Mouse (Mus musculus) ovary, postnatal 36 days (tissue): ENCODE measurements around the gene Snx20.
"Not testable (repeated sequence)": the region's sequence is repeated elsewhere in the genome, so short reads cannot be mapped to it uniquely, and the experiment has no call there.

ENCODE experiments used
- DNase-seq: peaks from one replicate; pipeline ENCODE4 v3.0.0; 2022; ENCODE audit warnings: low spot score, mixed read lengths

Snx20 gene

DNA sequence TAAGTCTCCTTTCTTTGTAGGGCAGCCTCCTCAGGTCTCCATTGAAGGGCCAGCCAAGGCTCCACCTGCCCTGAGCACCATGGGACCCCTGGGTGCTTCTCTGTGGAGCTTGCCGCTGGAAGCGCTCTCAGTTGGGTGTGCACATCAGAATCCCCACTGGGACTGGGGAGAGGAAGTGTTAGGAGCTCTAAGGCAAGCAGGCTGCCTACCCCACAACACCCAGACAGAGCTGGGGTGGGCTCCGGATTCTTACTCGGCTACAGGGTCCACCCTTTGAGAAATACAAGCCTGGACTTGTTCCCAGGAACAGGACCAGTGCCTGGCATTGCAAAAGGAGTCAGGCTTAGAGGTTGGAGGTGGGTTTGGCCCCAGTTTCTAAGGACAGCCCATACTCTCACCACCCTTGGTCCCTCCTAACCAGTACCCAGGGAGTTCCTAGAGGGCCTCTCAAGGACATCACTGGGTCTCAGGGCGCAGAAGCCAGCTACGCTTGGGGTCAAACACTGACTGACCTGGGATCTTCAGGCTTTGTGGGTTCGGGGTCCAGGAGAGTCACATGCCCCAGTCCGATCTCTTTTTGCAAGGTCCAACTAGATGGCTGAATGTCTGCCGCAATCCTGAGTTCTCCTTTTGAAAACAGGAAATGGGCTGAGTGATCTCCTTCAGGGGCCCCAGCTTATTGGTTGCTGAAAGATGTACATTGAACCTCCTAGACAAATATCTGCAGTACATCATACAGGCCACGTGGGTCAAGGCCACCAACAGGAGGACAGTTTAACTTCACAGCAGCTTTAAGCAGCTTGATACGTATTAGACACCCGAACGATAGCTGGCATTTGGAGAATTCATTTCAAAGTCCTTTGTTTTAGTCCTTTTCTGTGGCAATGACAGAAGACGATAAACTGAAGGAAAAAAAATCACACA is at the start of gene Snx20:
Gene Snx20, minus strand, starts transcription at position 655 of the 924 bp plus-strand sequence.
- DNase-seq, result no peak

DNA sequence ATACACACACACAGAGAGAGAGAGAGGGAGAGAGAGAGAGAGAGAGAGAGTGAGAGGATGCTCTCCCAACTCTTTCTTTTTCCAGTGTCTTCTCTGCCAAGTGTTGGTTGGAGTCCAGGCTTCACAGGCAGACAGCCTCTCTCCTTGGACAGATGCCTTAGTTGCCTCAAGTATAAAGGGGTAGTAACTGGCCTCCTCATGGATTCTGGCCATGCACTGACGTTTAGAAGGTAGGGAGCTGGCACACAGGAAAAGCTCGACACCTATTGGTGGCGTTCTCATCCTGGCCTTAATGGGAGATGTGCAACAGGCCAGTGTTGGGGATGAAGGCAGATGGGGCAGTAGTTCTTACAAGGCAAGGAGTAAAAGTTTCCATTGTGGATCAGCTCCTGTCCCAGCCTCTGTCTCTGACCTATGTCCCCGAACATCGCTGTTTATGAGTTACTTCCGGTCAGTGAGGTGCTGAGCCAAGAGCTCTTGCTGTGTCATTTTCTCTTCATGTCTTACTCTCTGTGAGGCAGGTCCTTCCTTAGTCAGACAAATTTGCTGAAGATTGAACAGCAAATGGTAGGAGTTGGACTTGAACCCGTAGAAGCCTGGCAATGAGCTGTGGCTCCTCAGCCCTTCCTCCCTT is 47.8 kb upstream of the Snx20 start:
- no peak for DNase-seq

DNA sequence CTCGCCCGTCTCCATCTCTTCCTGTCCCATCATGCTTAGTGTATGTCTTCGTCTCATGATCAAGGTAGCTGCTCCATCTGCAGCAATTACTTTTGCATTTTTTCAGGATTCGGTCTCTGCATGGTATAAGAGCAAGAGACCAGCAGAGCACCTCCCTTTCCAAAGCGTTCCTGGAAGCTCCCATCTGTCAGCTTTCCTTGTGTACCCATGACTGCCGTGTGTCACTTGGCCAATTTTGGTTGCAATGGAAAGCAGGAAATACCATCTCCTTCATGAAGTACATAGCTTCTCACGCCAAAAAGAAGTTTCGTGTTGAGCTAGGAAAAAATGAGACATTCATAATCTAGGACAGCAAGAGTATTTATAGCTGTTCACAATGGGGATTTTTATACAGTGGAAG is 45.1 kb upstream of the Snx20 start:
- no peak for DNase-seq

DNA sequence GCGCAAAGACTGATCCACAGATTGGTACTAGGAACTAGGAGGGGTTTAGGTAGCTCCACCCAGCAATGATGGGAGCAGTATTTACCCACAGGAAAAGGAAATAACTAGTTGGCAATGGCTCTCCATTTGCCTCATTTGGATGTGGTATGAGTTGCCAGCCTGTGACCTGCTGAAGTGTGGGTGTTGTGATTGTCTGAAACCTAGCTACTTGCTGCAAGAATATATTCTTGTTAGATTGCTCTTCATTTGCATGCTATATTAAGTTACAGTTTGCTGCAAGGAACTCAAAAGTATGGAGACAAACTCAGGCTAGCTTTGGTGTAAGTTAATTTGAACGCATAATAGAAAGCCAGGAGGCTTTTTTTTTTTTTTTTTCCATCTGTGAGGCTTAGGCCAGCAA is 44.6 kb upstream of the Snx20 start:
- DNase-seq, result no peak

DNA sequence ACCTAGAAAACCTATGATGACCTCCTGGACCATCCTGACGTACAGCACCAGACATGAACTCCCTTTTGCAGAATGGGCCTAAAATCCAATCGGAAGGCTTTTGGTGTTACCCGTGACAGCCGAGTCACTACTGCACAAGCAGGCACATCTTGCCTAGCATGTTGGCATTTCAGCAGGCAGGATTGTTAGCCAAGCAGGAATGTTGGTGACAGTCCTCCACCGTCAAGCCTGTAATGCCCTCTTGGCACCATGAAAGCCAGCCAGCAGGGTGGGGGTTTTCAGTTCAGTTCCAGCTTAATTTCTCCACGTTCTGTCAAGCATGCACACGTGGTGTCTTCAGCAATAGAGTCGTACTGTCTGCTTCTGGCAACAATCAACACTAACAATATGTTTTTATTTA is 41.1 kb upstream of the Snx20 start:
- DNase-seq, result no peak

DNA sequence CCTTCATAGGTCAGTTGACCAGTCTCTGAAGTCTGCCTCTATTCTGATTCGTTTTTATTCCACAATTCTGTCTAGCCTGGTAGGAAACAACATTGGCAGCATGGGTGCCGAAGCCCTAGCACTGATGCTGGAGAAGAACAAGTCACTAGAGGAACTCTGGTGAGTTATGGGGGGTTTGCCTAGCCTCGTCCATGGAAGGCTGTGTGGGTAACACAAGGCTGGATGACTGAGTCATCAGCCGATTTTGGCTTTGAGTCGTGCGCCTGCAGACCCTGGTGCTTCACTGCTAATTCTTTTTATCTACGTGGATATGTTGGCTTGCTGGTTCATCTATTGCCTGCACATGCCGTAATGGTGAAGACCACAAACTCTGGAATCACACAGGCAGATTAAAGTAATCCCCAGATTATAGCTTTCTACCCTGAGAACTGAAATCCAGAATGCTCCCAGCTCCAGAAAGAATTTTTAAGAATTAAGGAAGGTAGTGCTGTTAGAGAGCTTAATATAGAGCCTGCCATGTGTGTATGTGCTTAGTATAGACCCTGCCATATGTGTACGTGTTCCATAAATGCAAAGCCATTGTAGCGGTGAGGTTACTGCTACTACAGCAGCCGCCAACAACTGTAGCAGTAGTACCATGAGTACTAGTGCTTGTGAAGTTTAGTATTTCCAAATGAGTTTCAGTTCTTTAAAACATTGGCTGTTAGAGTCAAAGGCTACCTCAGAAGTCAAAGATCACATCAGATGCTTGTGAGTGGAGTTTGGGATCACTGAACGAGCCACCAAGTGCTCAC is 39.6 kb upstream of the Snx20 start:
- DNase-seq, result no peak

DNA sequence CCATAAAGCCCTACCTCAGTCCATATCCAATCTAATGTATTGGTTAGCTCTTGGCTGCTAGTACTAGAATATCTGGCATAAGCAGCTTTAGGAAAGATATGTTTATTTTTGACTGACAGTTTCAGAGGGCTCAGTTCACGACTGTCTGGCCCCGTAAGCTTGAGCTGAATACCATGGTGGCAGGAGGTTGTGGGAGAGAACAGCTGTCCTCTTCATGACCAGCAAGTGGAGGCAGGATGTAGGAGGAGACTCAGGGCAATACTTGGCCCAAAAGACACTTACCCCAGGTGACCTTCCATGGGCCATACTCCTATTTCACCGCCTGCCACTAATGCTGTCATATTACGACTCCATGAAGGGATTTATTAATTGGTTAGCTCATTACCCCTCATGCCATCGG is 37.9 kb upstream of the Snx20 start:
- DNase-seq, result no peak

DNA sequence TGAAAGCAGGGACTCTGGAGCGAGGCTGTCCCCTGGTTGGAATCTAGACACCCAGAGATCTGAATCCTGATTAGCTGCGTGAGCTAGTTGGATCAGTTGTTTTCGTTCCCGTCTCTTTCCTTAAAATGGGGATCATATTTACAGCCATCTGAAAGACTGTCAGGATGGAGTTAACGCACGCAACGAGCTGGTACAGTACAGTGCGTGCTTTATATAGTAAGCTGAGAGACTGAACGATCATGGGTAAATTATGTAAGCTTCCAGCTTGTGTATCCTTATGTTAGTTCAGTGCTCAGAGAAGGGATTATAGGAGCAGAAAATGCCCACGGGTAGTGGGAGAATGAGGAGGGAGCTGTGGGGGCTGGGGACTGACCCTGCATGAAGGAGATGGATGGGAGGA is 35.6 kb upstream of the Snx20 start:
- no peak for DNase-seq

DNA sequence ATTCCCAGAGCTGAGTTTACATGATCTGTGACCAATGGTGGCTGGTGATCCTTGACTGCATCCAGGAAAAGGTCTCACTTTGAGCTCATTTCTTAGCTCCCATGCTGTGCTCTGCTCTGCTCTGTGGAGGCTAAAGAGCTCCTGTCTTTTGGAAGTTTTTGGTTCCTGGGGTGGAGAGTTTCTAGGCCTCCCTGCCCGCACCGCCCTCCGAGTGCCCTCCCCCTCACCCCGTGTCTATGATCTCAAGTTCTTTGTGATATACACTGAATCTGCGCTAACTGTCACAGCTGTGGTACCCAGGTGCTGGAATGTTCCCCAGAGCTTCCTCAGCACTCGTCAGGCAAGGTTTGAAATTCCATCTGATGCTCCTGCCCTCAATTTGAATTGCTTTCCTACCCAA is 34.9 kb upstream of the Snx20 start:
- no peak for DNase-seq

DNA sequence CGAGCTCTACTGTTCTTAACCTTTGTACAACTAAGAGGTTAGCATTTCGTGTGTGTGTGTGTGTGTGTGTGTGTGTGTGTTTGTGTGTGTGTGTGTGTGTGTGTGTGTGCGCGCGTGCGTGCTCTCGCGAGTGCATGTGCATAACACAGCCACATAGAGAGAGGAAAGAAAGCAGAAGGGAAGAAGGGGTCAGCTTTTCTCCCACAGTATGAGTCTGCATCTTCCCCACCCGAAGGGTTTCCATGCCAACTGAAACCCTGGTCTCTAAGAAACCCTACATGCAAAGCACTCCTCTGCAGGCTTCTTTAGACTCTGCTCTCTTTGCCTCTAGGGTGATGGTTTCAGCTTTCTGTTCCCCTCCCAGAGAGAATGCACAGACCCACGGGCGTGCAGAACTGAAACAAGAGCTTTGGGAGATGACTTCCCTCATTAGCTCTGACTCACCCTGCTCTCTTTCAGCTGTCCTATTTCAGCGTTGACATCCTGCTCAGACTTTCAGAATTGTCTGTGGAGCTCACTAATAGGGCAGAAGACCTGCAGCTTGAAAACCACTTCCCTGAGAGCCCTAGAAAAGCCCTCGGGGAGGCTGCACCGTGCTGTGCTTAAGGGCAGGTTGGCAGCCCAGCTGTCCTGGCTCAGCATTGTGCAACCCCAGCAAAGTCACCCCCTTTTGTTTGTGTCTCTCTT is 32.6 kb upstream of the Snx20 start:
- no peak for DNase-seq

DNA sequence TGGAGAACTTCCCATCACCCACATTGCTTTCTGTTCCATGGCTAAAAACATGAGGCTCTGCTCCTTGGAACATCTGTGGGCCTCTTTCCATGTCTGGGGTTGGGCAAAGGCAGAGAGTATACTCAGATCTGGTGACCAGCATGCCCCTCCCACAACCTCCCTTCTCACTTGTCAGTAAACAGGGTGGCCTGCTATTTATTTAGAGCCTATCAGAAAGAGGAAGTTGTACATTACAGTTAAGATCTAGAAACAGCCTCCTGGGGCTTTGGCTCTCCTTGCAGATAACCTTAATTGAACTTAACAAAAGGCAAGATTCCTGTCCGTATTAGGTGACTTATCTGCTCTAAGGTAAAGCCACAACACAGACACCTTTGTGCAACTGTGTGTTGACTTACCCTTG is 30.5 kb upstream of the Snx20 start:
- DNase-seq, result no peak

DNA sequence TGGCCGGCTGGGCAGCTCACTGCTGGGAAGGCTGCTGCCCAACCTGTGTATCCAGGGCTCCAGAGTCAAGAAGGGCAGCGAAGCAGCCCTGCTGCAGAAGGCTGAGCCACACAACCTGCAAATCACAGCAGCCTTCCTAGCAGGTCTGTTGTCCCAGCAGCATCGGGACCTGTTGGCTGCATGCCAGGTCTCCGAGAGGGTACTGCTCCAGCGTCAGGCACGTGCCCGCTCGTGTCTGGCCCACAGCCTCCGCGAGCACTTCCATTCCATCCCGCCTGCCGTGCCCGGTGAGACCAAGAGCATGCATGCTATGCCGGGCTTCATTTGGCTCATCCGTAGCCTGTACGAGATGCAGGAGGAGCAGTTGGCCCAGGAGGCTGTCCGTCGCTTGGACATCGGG is 29.0 kb upstream of the Snx20 start:
- no peak for DNase-seq

DNA sequence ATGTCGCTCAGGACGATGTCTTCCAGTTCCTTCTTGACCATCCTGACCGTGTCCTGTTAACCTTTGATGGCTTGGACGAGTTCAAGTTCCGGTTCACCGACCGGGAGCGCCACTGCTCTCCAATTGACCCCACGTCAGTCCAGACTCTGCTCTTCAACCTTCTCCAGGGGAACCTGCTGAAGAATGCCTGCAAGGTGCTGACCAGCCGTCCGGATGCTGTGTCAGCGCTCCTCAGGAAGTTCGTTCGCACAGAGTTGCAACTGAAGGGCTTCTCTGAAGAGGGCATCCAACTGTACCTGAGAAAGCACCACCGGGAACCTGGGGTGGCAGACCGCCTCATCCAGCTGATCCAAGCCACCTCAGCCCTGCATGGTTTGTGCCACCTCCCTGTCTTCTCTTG is 28.2 kb upstream of the Snx20 start:
- no peak for DNase-seq

DNA sequence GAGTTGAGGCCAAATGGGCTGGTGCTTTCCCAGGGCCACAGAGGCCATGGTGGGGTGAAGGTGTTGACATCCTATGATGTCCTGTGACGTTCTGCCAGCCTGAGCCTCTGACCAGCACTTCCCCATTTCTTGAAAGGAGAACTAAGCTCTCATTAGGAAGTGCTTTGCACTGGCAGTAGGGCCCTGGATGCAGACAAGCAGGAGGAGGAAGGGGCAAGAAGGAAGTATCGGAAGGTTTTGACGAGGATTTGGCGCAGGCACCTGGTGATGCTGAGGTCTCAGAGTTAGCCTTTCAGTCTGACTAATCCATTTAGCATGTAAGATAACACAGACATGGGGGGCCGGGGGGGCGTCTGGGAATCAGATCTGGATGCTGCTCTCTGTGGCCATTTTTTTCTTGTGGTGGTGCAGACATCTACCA is 26.5 kb upstream of the Snx20 start:
- DNase-seq, result no peak

DNA sequence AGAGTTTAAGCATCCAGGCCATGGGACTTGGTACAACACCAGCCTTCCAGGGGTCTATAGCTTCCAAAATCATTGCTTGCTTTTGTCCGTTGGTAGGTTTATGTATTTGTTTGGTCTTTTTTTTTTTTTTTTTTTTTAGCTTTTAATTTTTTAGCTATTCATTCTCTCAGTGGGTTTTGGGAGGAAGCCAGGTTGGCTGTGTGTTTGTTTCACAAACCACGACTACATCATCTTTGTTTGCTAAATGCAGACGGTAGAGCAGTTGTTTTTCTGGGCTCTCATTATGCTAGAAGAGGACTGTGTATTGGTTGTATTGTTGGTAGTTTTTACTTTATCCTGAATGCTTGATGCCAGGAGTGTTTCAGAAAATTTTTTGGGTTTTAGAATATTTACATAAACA is 23.9 kb upstream of the Snx20 start:
- DNase-seq, result no peak

DNA sequence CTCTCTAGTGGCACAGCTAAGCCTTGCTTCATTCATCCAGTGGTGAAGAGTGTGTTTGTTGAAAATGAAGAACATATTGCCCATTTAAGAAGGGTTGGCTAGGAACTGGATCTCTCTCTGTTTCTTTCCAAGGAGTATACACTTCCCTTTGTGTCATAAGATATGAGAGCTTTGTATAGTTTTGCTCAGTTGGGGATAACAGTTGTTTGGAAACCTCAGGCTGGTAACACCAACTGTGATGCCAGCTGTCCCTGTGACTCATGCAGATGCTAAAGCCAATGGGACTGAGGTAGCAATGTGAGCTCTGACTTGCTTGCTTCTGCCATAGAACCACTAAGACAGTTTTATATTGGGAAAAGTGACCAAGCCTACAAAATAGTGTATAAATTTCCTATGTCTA is 19.4 kb upstream of the Snx20 start:
- no peak for DNase-seq

DNA sequence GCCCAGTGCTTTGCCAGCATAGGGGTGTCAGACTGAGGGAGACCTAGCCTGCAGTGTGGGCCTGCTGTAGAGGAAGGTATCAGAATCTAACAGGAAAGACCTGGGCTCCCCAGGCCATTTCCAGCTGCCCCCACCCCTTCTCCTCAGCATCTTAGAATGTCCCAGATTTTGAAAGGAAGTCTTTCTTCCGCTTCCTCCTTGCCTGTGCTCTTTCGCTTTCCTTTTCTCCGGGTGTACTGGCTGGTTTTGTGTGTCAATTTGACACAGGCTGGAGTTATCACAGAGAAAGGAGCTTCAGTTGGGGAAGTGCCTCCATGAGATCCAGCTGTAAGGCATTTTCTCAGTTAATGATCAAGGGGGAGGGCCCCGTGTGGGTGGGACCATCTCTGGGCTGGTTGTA is 15.2 kb upstream of the Snx20 start:
- DNase-seq, result not testable (repeated sequence)

DNA sequence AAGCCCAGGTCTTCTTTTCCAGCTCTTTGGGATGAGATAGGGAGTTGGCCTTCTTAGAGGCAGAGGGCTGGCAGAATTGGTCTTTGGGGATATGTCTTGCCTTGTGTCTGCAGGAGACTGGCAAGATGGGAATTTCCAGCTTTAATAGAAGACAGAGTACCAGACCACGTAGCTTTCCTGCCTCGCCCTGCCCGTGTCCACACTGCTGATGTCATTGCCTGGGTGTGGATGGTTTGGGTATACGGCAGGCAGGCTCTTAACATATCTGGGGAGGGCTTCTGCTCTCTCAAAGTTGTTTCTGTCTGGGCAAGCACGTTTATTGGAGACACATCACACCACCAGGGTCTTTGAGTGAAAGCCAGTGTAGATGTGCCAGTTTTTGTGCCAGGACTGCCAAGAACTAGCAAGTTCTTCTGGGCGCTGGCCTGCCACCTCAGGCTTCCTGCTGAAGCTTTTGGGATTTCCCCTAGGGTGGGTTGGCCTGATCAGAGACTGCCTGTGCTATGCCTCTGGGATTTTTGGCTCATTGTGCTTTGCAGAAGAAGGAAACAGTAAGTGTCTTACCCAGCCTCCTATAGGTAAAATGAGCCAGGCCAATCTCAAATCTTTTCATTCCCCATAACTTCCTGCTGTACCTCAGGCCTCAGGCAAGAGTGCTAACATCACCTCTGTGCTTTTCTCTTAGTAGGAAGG is 14.2 kb upstream of the Snx20 start:
- no peak for DNase-seq

DNA sequence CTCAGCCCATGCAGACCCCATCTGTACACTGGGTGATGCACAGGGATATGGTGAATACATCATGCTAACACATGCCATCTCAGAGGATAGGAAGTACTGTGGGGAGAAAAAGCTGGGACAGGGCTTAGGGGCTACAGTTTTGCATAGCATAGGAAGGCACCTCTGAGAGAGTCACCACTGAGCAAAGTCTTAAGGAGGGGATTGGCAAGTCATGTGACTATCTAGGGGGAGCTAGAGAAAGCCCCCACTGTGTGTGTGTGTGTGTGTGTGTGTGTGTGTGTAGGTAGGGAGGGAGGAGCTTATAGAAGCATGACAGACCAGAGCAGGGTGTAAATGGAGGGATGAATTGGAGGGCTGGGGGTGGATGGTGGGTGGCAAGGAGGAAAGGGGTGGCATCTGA is 12.4 kb upstream of the Snx20 start:
- no peak for DNase-seq

DNA sequence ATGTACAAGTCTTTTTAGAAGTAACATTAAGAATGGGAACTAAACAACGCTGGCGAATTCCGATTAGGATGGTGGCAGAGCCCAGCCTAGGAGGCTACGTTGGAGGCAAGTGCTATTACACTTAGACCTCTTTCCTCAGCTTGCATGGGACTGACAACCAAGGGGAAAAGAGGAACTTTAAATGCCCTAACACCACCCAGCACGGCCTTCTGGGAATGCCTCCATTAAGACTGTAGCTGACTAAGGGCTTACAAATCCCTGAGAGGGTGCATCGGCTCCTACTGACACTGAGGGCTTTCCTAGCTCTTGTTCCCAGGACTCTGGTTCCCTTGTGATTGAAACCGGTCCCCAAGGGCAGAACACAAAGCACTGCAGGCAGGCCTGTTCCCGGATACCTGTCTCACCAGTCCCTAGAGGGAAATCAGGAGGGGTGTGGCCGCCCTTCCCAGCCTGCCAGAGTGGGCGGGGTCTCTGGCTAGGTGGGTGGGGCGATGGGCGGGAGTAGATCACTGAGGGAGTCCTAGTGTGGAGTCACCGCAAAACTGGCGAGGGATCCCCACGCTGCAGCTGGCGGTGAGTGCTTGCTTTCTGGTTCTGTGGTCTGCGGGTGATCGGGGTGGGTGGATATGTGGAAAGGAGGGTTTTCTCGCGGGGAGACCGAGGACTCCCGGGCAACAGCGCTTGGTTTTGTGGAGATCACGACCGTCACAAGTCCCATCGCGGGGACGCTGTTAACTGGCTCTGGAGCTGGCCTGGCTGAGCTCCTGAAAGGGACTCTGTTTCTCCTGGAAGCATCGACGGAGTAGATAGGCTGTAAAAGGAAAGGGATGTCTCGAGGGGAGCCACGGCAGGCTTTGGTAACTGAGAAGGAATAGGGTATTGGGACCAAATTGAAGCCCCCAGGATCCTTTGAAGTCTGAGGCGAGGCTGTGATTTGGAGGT is 11.2 kb upstream of the Snx20 start, which contains the start of gene Nod2:
Gene Nod2, plus strand, starts transcription at position 479 of the 942 bp plus-strand sequence.
- peak; percentile 82 for DNase-seq
